ENCODE assay signal across 8 mouse cellular contexts in genomic region chr19:42673133-42673532, GRCm38 (mm10).
DNase-seq lines count a peak whose midpoint lies in the region; ATAC-seq and TF ChIP-seq lines count a peak whose summit lies in the region.

No protein-coding gene starts in this region.

- intact Hi-C loops in left cerebral cortex, postnatal 25 days (cut with DNase I) = no loop called here

- CTCF ChIA-PET in Patski (lab: Charles Lee) = interaction anchor here (1.3 kb wide), 1 partner anchor 13 kb away, joined by 4 read pairs; no protein-coding TSS in a partner anchor

- WGBS in forebrain, embryonic 14.5 days = 3% methylated on average over 9 of the region's 9 CpGs
- WGBS in kidney, embryonic 15.5 days = 10% methylated on average over 9 of the region's 9 CpGs
- 19% methylated on average over 9 of the region's 9 CpGs for WGBS in intestine, embryonic 15.5 days

- no peak overlapping the region for H3K9ac ChIP-seq in forebrain, embryonic 14.5 days (ENCODE audit: low read length)
- H3K9ac ChIP-seq in kidney, embryonic 15.5 days = no peak overlapping the region
- H3K9ac ChIP-seq in intestine, embryonic 15.5 days = no peak overlapping the region

- no peaks in the 10 kb centered on the region for H3K27me3 ChIP-seq in Patski
- no peaks in the 10 kb centered on the region for H3K27me3 ChIP-seq in forebrain, embryonic 14.5 days (replicated peaks; ENCODE audit: control insufficient read depth, insufficient read depth, low read length)
- no peaks in the 10 kb centered on the region for H3K27me3 ChIP-seq in kidney, embryonic 15.5 days
- no peaks in the 10 kb centered on the region for H3K27me3 ChIP-seq in intestine, embryonic 15.5 days (replicated peaks)

- no peaks in the 10 kb centered on the region for H3K36me3 ChIP-seq in forebrain, embryonic 14.5 days (ENCODE audit: control insufficient read depth, insufficient read depth, low read length)
- no peaks in the 10 kb centered on the region for H3K36me3 ChIP-seq in kidney, embryonic 15.5 days
- no peaks in the 10 kb centered on the region for H3K36me3 ChIP-seq in intestine, embryonic 15.5 days

- peaks cover 12% of the 10 kb centered on the region for H3K4me1 ChIP-seq in forebrain, embryonic 14.5 days (ENCODE audit: control insufficient read depth, insufficient read depth, low read length)
- peaks cover 21% of the 10 kb centered on the region for H3K4me1 ChIP-seq in kidney, embryonic 15.5 days
- no peaks in the 10 kb centered on the region for H3K4me1 ChIP-seq in intestine, embryonic 15.5 days (replicated peaks)

- POLR2A ChIA-PET in Patski (lab: Charles Lee) = no interaction called here

- no peak for TF ChIP-seq CTCF in Patski (IDR thresholded peaks at IDR 0.05)

- no peak overlapping the region for H3K4me2 ChIP-seq in forebrain, embryonic 14.5 days (ENCODE audit: low read length)
- 0 out of 2 replicates have a peak overlapping the region, but pooled peaks have one; percentile 17 for H3K4me2 ChIP-seq in kidney, embryonic 15.5 days
- H3K4me2 ChIP-seq in intestine, embryonic 15.5 days (replicated peaks) = no peak overlapping the region

- ATAC-seq in Patski = peak; percentile 44
- peak; percentile 88 for ATAC-seq in forebrain, embryonic 14.5 days
- peak; percentile 45 for ATAC-seq in kidney, embryonic 15.5 days (replicated peaks; ENCODE audit: low FRiP score)
- ATAC-seq in intestine, embryonic 15.5 days = no peak
- ATAC-seq in erythroblast, adult 5-6 weeks (replicated peaks; ENCODE audit: low FRiP score, poor library complexity, severe bottlenecking) = no peak

- H3K4me3 ChIP-seq in forebrain, embryonic 14.5 days (ENCODE audit: low read depth, low read length) = no peak overlapping the region
- no peak overlapping the region for H3K4me3 ChIP-seq in kidney, embryonic 15.5 days (replicated peaks)
- H3K4me3 ChIP-seq in intestine, embryonic 15.5 days (replicated peaks) = no peak overlapping the region

- in situ Hi-C loops in Patski (cut with MboI; ENCODE audit: low pct_unique_long_range_greater_than_20kb) = no loop called here

- H3K9me3 ChIP-seq in forebrain, embryonic 14.5 days (replicated peaks; ENCODE audit: control insufficient read depth, low read length) = no peaks in the 10 kb centered on the region
- no peaks in the 10 kb centered on the region; the same call in 1 of the 2 replicates for H3K9me3 ChIP-seq in kidney, embryonic 15.5 days (replicated peaks)
- H3K9me3 ChIP-seq in intestine, embryonic 15.5 days = no peaks in the 10 kb centered on the region

- no peak overlapping the region for H3K27ac ChIP-seq in forebrain, embryonic 14.5 days (ENCODE audit: low read depth, low read length)
- peak overlapping the region; percentile 24 for H3K27ac ChIP-seq in kidney, embryonic 15.5 days
- H3K27ac ChIP-seq in intestine, embryonic 15.5 days = no peak overlapping the region

- no peak for DNase-seq in Patski (ENCODE audit: low read depth, low spot score)
- peak; percentile 87 for DNase-seq in forebrain, embryonic 14.5 days (ENCODE audit: low spot score)
- peak; percentile 50 to 64 for DNase-seq in left cerebral cortex, postnatal 25 days (ENCODE audit: low spot score in 2 of 2)
- DNase-seq in right cerebral cortex, postnatal 25 days = peak; percentile 43
- DNase-seq in thymus, postnatal 0 days (ENCODE audit: low spot score) = no peak

Comparison
In these comparisons a context has a peak if more than half of its experiments do, and no peak if none do; other contexts are left out.
1. ATAC-seq: peak in Patski (single experiment), forebrain, embryonic 14.5 days (single experiment) and kidney, embryonic 15.5 days (single experiment); none in intestine, embryonic 15.5 days (single experiment) and erythroblast, adult 5-6 weeks (single experiment).
2. DNase-seq: peak in forebrain, embryonic 14.5 days (single experiment), left cerebral cortex, postnatal 25 days (2 of 2) and right cerebral cortex, postnatal 25 days (single experiment); none in Patski (single experiment) and thymus, postnatal 0 days (single experiment).